Mouse (Mus musculus) forebrain, postnatal 0 days (tissue): ENCODE measurements around the gene Timm8b. TPM values are rescaled to one million over a fixed set of nuclear protein-coding genes. Genes with fewer than 3 reads are reported as not detected.

Source experiments
- ATAC-seq: fragments of 200-750 bp; cut with Nextera tagmentation; 2 replicates; pipeline ENCODE4 v1.8.0; 2017; ENCODE audit warnings: mild to moderate bottlenecking, moderate library complexity
- DNase-seq: peaks from one replicate; pipeline ENCODE4 v3.0.0-alpha.2; 2015
- H3K27ac ChIP-seq: fragments of 300-500 bp; sonication (generic); 2 replicates; pipeline ENCODE4 v1.5.1; 2014; ENCODE audit warnings: low read depth, mild to moderate bottlenecking, antibody characterized with exemption, low read length, moderate library complexity, mixed read lengths
- H3K27me3 ChIP-seq: fragments of 300-500 bp; sonication (generic); 2 replicates; pipeline ENCODE4 v1.6.1; 2014; ENCODE audit warnings: mild to moderate bottlenecking, low read length, mixed read lengths; ENCODE audit not compliant: insufficient read depth
- H3K36me3 ChIP-seq: fragments of 300-500 bp; sonication (generic); 2 replicates; pipeline ENCODE4 v1.6.1; 2014; ENCODE audit warnings: mild to moderate bottlenecking, moderate library complexity; ENCODE audit not compliant: insufficient read depth
- H3K4me1 ChIP-seq: fragments of 300-500 bp; sonication (generic); 2 replicates; pipeline ENCODE4 v1.6.1; 2014; ENCODE audit warnings: antibody characterized with exemption; ENCODE audit not compliant: insufficient read depth
- H3K4me2 ChIP-seq: fragments of 300-500 bp; sonication (generic); 2 replicates; pipeline ENCODE4 v1.6.1; 2014; ENCODE audit warnings: low read depth, mild to moderate bottlenecking, moderate library complexity
- H3K4me3 ChIP-seq: fragments of 300-500 bp; sonication (generic); 2 replicates; pipeline ENCODE4 v1.5.1; 2014; ENCODE audit warnings: low read depth, low read length, mixed read lengths
- H3K9ac ChIP-seq: fragments of 300-500 bp; sonication (generic); 2 replicates; pipeline ENCODE4 v1.6.1; 2014; ENCODE audit warnings: mild to moderate bottlenecking
- H3K9me3 ChIP-seq: fragments of 300-500 bp; sonication (generic); 2 replicates; pipeline ENCODE4 v1.6.1; 2016; ENCODE audit warnings: low read length
- CTCF ChIP-seq: sonication (generic); IDR thresholded peaks from 2 replicates; pipeline ENCODE4 v1.5.1; 2016; ENCODE audit warnings: antibody characterized with exemption, control low read depth, low read depth
- WGBS: fragments of 180-500 bp; shearing (Covaris S2); extraction: QIAGEN DNeasy Blood & Tissue Kit; methylation state at CpG from one replicate; pipeline ENCODE4 v1.1.7; 2014; 5-methylcytosine and 5-hydroxymethylcytosine counted together
- polyA plus RNA-seq: library from polyadenylated mRNA; unstranded; fragments of >200 nt; fragmentation: Nextera tagmentation; extraction: Ambion mirVana; gene quantifications from 2 replicates; pipeline ENCODE4 v1.2.1, GENCODE M21; 2015
- total RNA-seq: library from RNA; depleted of rRNA; stranded (reverse); fragments of >200 nt; gene quantifications from 2 replicates; pipeline ENCODE4 v1.2.3, GENCODE M21; 2014

Timm8b gene
- total and polyA plus RNA-seq, 2 experiments from 2014 or later, result 234 to 389 TPM

DNA sequence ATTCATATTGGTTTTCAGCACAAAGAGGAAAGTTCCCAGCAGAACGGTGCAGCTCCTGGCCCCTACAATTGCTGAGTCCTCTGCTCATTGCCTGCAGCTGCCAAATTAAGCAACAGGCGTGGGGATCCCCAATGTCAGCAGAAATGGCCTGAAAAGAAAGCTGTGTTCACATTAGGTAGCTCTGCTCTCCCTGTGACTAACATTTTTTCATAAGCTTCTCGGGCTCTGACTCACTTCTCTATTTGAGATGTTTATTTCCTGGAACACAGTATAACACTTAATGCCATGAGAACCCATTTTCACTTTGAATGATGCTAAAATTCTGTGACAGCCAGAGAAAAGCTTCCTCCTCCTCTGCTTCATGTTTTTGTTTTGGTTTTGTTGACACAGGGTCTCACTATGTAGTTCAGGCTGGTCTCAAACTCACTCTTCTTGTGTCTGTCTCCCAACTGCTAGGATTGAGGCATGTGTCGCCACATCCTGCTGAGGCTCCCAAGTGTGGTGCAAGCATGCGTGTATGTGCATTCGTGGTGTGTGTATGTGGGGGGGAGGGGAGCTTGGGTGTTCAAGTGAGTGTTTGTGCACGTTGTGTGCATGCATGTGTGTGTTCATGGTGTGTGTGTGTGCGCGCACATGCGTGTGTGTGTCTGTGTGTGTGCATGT is 12.7 kb upstream of the Timm8b start:
- Histone ChIP-seq H3K4me1 (no peaks in the 10 kb centered on the region), H3K9me3 (no peaks in the 10 kb centered on the region), H3K27me3 (no peaks in the 10 kb centered on the region), H3K4me3 (no peak overlapping the region), H3K4me2 (no peak overlapping the region), H3K27ac (no peak overlapping the region), H3K9ac (no peak overlapping the region), H3K36me3 (peaks cover 15% of the 10 kb centered on the region)
- no peak for TF ChIP-seq CTCF
- ATAC-seq (no peak), DNase-seq (no peak)
- 70% methylated on average over 10 of the region's 10 CpGs for WGBS

DNA sequence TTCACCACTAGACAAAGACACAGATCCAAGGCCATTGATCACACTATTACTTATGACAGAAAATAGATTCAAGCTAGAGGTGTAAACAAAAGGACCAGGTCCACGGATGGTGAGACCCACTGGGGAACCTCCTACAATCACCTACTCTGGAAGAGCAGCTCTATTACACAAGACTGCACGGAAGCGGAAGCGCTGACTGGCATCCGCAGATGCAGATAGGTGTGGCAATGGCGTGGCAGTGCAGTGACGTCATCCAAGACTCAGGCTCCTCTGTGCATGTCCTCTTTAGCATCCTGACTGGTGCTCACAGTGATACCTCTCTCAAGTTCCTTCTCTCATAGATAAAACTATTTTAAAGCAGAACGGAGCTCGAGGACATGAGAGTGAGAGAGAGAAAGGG is 10.8 kb upstream of the Timm8b start:
- Histone ChIP-seq H3K4me3 (no peak overlapping the region), H3K36me3 (peaks cover 33% of the 10 kb centered on the region), H3K4me1 (no peaks in the 10 kb centered on the region), H3K9ac (no peak overlapping the region), H3K9me3 (no peaks in the 10 kb centered on the region), H3K27ac (no peak overlapping the region), H3K4me2 (no peak overlapping the region), H3K27me3 (no peaks in the 10 kb centered on the region)
- WGBS, result 88% methylated on average over 9 of the region's 9 CpGs
- ATAC-seq (no peak), DNase-seq (no peak)
- no peak for TF ChIP-seq CTCF

DNA sequence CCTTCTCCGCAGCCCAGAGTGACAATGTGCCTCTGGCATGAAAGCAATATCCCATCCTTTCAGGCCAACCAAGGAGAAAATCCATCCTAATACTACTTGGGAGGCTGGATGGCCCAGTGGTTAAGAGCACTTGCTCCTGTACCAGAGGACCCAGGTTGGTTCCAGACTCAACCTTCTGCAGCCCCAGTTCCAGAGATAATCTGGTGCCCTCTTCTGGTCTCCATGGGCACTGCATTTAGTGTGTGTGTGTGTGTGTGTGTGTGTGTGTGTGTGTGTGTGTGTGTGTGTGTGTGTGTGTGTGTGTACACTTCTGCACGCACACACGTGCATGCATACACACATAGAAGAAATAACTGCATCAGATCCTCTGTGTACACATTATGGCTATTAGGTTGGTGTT is 10.2 kb upstream of the Timm8b start:
- Histone ChIP-seq H3K9me3 (no peaks in the 10 kb centered on the region), H3K36me3 (peaks cover 39% of the 10 kb centered on the region), H3K9ac (no peak overlapping the region), H3K27me3 (no peaks in the 10 kb centered on the region), H3K4me2 (no peak overlapping the region), H3K4me3 (no peak overlapping the region), H3K27ac (no peak overlapping the region), H3K4me1 (no peaks in the 10 kb centered on the region)
- TF ChIP-seq CTCF, result peak; percentile 62
- peak; percentile 10 for DNase-seq
- no peak for ATAC-seq
- WGBS, result 65% methylated on average over 3 of the region's 3 CpGs

DNA sequence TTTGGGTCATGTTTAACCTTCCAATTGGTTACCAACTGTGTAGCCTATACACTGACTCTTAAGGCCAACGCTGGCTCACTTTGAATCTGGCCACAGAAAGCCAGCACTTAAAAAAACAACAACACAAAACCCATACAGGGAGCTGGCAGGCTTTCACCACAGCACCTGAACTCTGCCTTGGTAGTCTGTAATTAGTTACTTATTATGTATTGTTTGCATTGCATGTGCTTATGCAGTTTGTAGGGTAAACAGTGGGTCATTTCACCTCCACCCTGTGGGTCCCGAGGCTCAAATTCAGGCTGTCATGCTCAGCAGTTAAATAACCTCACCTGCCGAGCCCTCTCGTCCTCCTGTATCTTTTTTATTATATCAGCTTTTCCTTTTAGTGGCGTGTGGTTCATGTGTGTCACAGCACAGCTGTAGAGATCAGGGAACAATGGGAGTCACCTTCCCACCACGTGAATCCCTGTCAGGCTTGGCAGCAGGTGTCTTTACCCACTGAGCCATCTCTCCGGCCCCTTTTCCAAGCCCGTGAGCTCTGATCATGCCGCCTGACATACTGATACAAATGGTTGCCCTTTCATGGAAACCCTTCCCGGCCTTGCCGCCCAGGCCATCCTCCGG is 8.8 kb upstream of the Timm8b start:
- H3K4me1 ChIP-seq, result no peaks in the 10 kb centered on the region
- no peak overlapping the region for H3K4me2 ChIP-seq
- H3K36me3 ChIP-seq, result peaks cover 48% of the 10 kb centered on the region
- TF ChIP-seq CTCF, result no peak
- H3K4me3 ChIP-seq, result no peak overlapping the region
- WGBS, result 80% methylated on average over 12 of the region's 12 CpGs
- DNase-seq, result no peak
- no peaks in the 10 kb centered on the region for H3K9me3 ChIP-seq
- H3K27ac ChIP-seq, result no peak overlapping the region
- no peak for ATAC-seq
- H3K9ac ChIP-seq, result no peak overlapping the region
- no peaks in the 10 kb centered on the region for H3K27me3 ChIP-seq

DNA sequence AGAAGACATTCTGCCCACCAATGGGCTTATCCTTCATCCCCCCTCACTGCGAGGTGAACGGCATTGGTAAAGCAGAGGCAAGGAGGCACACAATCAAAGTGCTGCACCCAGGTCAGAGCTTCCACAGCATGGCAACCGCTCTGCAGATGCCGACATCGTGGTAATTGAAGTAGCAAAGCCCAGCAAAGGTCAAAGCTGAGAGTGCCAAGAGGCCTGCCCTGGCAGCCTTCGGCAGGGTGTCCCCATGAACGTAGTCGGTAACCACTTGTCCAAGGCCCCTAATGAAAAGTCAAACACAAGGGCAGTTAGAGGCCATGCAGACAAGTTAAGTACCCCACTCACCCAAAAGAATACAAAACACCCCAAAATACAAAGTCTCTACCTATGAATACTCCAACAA is 6.7 kb upstream of the Timm8b start:
- WGBS, result 93% methylated on average over 8 of the region's 8 CpGs

DNA sequence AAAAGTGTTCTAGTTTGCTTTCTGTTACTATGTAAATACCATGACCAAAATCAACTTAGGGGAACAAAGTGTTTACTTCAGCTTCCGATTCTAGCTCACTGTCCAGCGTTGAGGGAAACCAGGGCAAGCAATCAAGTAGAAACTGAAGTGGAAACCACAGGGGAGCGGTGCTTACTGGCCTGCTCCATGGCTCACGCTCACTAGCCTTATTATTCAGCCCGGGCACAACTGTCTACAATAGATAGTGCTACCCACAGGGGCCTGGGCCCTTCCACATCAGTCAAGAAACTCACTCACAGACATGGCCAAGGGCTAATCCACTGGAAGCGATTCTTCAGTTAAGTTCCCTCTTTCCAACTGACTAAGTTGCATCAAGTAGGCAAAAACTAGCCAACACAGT is 2.2 kb upstream of the Timm8b start:
- WGBS, result 84% methylated on average over 6 of the region's 6 CpGs
- Histone ChIP-seq H3K4me3 (no peak overlapping the region), H3K36me3 (peaks cover 35% of the 10 kb centered on the region), H3K9me3 (no peaks in the 10 kb centered on the region), H3K4me2 (no peak overlapping the region), H3K27me3 (no peaks in the 10 kb centered on the region), H3K27ac (no peak overlapping the region), H3K4me1 (peaks cover 13% of the 10 kb centered on the region), H3K9ac (no peak overlapping the region)
- TF ChIP-seq CTCF, result no peak
- no peak for ATAC-seq
- DNase-seq, result no peak

More for the DNA sequence above, 6.7 kb upstream of the Timm8b start:
- H3K9me3 ChIP-seq, result no peaks in the 10 kb centered on the region
- no peak overlapping the region for H3K27ac ChIP-seq
- no peak for TF ChIP-seq CTCF
- no peaks in the 10 kb centered on the region for H3K4me1 ChIP-seq
- peaks cover 54% of the 10 kb centered on the region for H3K36me3 ChIP-seq
- H3K4me3 ChIP-seq, result no peak overlapping the region
- no peaks in the 10 kb centered on the region for H3K27me3 ChIP-seq
- no peak for DNase-seq
- H3K4me2 ChIP-seq, result no peak overlapping the region
- ATAC-seq, result no peak
- no peak overlapping the region for H3K9ac ChIP-seq

DNA sequence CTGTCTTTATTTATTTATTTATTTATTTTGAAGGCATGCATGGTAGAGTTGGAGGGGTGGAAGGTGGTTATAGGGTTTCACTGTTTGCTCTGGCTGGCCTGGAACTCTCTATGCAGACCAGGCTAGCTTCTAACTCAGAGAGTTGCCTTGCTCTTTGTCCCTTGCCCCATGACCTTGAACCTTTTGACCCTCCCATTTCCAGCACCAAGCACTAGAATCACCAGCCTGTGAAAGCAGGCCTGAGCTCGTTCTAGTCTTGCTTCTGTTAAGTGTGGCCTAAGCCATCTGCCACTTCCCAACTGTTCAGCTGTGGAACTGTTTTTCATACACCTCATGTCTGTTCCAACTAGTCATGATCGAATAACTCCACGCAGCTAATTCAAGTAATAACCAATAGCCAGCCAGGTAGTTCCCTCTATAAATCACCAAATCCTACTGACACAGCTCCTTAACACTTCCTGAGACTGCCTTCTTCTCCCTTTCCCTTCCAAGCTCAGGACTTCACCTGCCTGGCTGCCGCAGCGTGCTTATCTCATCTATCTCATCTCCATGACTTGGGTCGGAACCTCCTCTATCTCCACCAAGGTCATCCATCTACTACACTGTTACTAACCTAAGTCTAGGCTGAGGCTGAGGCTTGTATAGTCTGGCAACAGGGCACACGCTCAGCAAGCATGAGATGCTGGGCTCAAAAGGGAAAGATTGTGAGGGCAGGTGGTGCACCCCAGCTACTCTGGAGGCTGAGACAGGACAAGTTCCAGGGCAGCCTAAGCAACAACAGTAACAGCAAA is 1.5 kb upstream of the Timm8b start:
- peaks cover 13% of the 10 kb centered on the region for H3K4me1 ChIP-seq
- H3K9me3 ChIP-seq, result no peaks in the 10 kb centered on the region
- H3K4me2 ChIP-seq, result peak overlapping the region; percentile 88
- H3K4me3 ChIP-seq, result peak overlapping the region; percentile 96
- ATAC-seq (no peak), DNase-seq (no peak)
- H3K27ac ChIP-seq, result no peak overlapping the region
- peaks cover 31% of the 10 kb centered on the region for H3K36me3 ChIP-seq
- TF ChIP-seq CTCF, result no peak
- H3K27me3 ChIP-seq, result no peaks in the 10 kb centered on the region
- H3K9ac ChIP-seq, result no peak overlapping the region
- WGBS, result 91% methylated on average over 7 of the region's 7 CpGs
